Mouse (Mus musculus) embryo, embryonic 11.5 days (tissue): ENCODE measurements around the gene Prkg2.
A peak's percentile ranks its signal among the peaks of the same experiment; 100 is the strongest.

Source experiments
- DNase-seq: peaks from one replicate; pipeline ENCODE4 v3.0.0-alpha.2; 2012; ENCODE audit warnings: low read depth, low spot score

Prkg2 gene

GRCm38 (mm10) chr5:98975877-98976672 is 61.1 kb downstream of the Prkg2 start:
- DNase-seq: no peak

GRCm38 (mm10) chr5:98966679-98967078 is 70.5 kb downstream of the Prkg2 start:
- DNase-seq: no peak

GRCm38 (mm10) chr5:98965139-98965538 is 72.0 kb downstream of the Prkg2 start:
- DNase-seq: no peak

- DNase-seq: no peak
These were observed 72.8 kb downstream of the Prkg2 start for GRCm38 (mm10) chr5:98964367-98964766.

GRCm38 (mm10) chr5:98962472-98962871 is 74.7 kb downstream of the Prkg2 start:
- DNase-seq: no peak

GRCm38 (mm10) chr5:98955576-98955975 is 81.6 kb downstream of the Prkg2 start:
- no peak for DNase-seq

GRCm38 (mm10) chr5:98953386-98953785 is 83.8 kb downstream of the Prkg2 start:
- DNase-seq: no peak

GRCm38 (mm10) chr5:98951566-98951965 is 85.6 kb downstream of the Prkg2 start:
- DNase-seq: no peak

- DNase-seq: no peak
These were observed 86.6 kb downstream of the Prkg2 start for GRCm38 (mm10) chr5:98950495-98951092.

- DNase-seq: no peak
These were observed 87.4 kb downstream of the Prkg2 start for GRCm38 (mm10) chr5:98949784-98950183.

GRCm38 (mm10) chr5:98946656-98947055 is 90.5 kb downstream of the Prkg2 start:
- no peak for DNase-seq

- no peak for DNase-seq
These were observed 91.0 kb downstream of the Prkg2 start for GRCm38 (mm10) chr5:98946117-98946620.

- DNase-seq: no peak
These were observed 93.4 kb downstream of the Prkg2 start for GRCm38 (mm10) chr5:98943776-98944175.

GRCm38 (mm10) chr5:98940731-98941130 is 96.4 kb downstream of the Prkg2 start:
- peak; percentile 39 for DNase-seq

GRCm38 (mm10) chr5:98939631-98940208 is 97.4 kb downstream of the Prkg2 start:
- DNase-seq: no peak

GRCm38 (mm10) chr5:98939116-98939515 is 98.0 kb downstream of the Prkg2 start:
- no peak for DNase-seq

GRCm38 (mm10) chr5:98937879-98938278 is 99.3 kb downstream of the Prkg2 start:
- DNase-seq: no peak

- DNase-seq: no peak
These were observed 100.5 kb downstream of the Prkg2 start for GRCm38 (mm10) chr5:98936650-98937049.

- DNase-seq: no peak
These were observed 101.2 kb downstream of the Prkg2 start for GRCm38 (mm10) chr5:98935930-98936329.

- DNase-seq: no peak
These were observed 114.2 kb downstream of the Prkg2 start for GRCm38 (mm10) chr5:98922921-98923320.

GRCm38 (mm10) chr5:98921608-98922007 is 115.5 kb downstream of the Prkg2 start:
- no peak for DNase-seq

- DNase-seq: no peak
These were observed 118.4 kb downstream of the Prkg2 start for GRCm38 (mm10) chr5:98918716-98919115.

- DNase-seq: peak; percentile 17
These were observed 134.8 kb downstream of the Prkg2 start for GRCm38 (mm10) chr5:98902339-98902738.
